Mouse (Mus musculus) left cerebral cortex, postnatal 14 days (tissue): Measurements from ENCODE around the gene Ugt1a2. TPM values are rescaled to one million over a fixed set of nuclear protein-coding genes. Genes with fewer than 3 reads are reported as not detected.

Experiments
- DNase-seq, 2 experiments: peaks; one replicate each; pipeline ENCODE4 v3.0.0; 2021 to 2022; ENCODE audit warnings: low spot score in 2 of 2, mixed read lengths in 1 of 2
- intact Hi-C: fragments of 180-260 bp; cut with DNase I; formaldehyde crosslinking; loops from one replicate; pipeline ENCODE4 v1.15.1; 2025
- total RNA-seq, 2 experiments: library from RNA; stranded (reverse); gene quantifications; 2 replicates each; pipeline ENCODE4 v1.2.3; 2021

Gene Ugt1a2
- total RNA-seq, 2 experiments from 2014 or later: not detected

- DNase-seq: no peak
- intact Hi-C loops: no loop called here
These were observed 31.6 kb downstream of the Ugt1a2 start for GRCm38 (mm10) chr1:88231803-88232499.

- no peak for DNase-seq
- intact Hi-C loops: no loop called here
These were observed 32.4 kb downstream of the Ugt1a2 start for GRCm38 (mm10) chr1:88232664-88233380.

- intact Hi-C loops: no loop called here
These were observed 33.2 kb downstream of the Ugt1a2 start for GRCm38 (mm10) chr1:88233421-88234247.

GRCm38 (mm10) chr1:88234248-88234610 is 33.8 kb downstream of the Ugt1a2 start:
- no peak for DNase-seq
- intact Hi-C loops: no loop called here

More at GRCm38 (mm10) chr1:88233421-88234247, 33.2 kb downstream of the Ugt1a2 start:
- no peak for DNase-seq

GRCm38 (mm10) chr1:88234646-88235045 is 34.2 kb downstream of the Ugt1a2 start:
- intact Hi-C loops: no loop called here
- DNase-seq: no peak

- intact Hi-C loops: no loop called here
- DNase-seq: no peak
These were observed 34.9 kb downstream of the Ugt1a2 start for GRCm38 (mm10) chr1:88235046-88235893.

GRCm38 (mm10) chr1:88235894-88236415 is 35.6 kb downstream of the Ugt1a2 start:
- no peak for DNase-seq
- intact Hi-C loops: no loop called here

- no peak for DNase-seq
- intact Hi-C loops: no loop called here
These were observed 36.9 kb downstream of the Ugt1a2 start for GRCm38 (mm10) chr1:88237311-88237710.

- no peak for DNase-seq
- intact Hi-C loops: no loop called here
These were observed 38.4 kb downstream of the Ugt1a2 start for GRCm38 (mm10) chr1:88238771-88239170.

- intact Hi-C loops: no loop called here
- no peak for DNase-seq
These were observed 39.7 kb downstream of the Ugt1a2 start for GRCm38 (mm10) chr1:88240072-88240471.

- intact Hi-C loops: no loop called here
- DNase-seq: no peak
These were observed 40.2 kb downstream of the Ugt1a2 start for GRCm38 (mm10) chr1:88240579-88240978.

- intact Hi-C loops: no loop called here
- DNase-seq: no peak
These were observed 43.5 kb downstream of the Ugt1a2 start for GRCm38 (mm10) chr1:88243861-88244260.

- intact Hi-C loops: no loop called here
- no peak for DNase-seq
These were observed 45.5 kb downstream of the Ugt1a2 start for GRCm38 (mm10) chr1:88245881-88246280.

- no peak for DNase-seq
- intact Hi-C loops: no loop called here
These were observed 46.0 kb downstream of the Ugt1a2 start for GRCm38 (mm10) chr1:88246386-88246785.

GRCm38 (mm10) chr1:88247660-88248059 is 47.3 kb downstream of the Ugt1a2 start:
- no peak for DNase-seq
- intact Hi-C loops: no loop called here

- intact Hi-C loops: no loop called here
- DNase-seq: no peak
These were observed 48.3 kb downstream of the Ugt1a2 start for GRCm38 (mm10) chr1:88248658-88249057.

GRCm38 (mm10) chr1:88249596-88249995 is 49.2 kb downstream of the Ugt1a2 start:
- DNase-seq: no peak
- intact Hi-C loops: no loop called here

- intact Hi-C loops: no loop called here
- no peak for DNase-seq
These were observed 49.6 kb downstream of the Ugt1a2 start for GRCm38 (mm10) chr1:88250023-88250422.

GRCm38 (mm10) chr1:88253106-88253505 is 52.7 kb downstream of the Ugt1a2 start:
- intact Hi-C loops: no loop called here
- no peak for DNase-seq
